Mouse (Mus musculus): Measurements from ENCODE around the gene Eogt.

Eogt gene

GRCm38 (mm10) chr6:97148383-97149251 lies at the start of gene Eogt:
Eogt (minus strand) TSS chr6:97149182.
- DNase-seq (ENCODE audit: low spot score in 2 of 2): peak; percentile 57 to 62

DNA sequence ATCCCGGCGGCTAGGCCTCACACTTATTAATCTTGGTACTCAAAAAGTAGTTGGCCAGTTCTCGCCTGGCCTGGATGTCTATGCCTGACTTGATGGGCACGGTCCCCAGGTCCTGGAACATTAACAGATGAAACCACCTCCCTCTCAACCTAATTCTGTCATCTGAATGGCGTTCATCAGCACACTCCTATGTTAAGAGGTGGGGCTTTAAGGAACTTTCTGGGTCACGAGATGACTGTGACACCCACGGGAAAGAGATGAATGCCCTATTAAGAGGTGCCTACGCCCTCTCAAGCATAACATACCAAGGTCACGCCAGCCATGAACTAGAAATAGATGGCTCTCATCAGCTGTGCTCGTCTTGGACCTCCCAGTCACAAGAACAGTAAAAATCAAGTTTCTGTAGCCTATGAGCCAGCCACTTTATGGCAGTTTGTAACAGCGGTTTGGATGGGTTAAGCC lies 30.4 kb upstream of the Eogt start:
- DNase-seq (ENCODE audit: low spot score in 2 of 2): no peak

DNA sequence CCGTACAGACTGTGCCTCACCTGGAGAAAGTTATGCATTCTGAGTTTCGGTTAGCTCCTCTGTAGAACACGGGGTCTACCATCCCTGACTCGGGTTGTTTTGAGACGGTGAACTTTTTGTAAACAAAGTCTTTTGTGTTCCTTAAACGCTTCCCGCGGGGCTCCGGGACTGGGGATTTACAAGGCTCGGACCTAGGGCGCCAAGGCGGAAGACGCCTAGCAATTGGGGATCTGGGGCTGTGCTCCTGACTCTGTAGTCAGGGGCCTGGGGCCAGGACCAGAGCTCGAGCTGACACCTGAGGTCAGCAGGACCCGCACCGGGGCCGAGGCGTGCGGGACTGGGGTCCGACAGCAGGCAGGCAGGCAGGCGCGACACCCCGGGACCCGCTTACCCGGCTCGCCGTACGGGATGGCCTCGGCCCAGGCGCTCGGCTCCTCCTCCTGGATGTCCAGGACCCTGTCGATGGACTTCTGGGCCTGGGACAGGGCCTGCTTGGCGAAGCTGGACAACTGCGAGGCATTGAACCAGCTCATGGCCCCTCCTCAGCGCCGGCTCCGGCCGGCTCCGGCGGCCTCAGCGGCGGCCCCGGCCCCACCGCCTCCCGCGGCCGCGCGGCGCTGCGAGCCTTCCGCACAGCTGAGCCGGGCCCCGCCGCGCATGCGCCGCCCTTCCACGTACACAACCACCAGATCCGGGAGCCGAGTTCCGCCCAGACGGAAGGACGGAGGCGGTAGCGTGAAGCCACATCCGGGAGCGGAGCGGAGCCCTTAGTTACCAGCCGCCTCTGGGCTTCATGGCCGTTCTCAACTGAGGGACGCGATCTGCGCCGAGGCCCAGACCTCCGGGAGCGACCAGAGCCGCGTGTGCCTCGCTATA lies 29.7 kb upstream of the Eogt start, which contains the start of gene Tmf1:
TSS of gene Tmf1 (minus strand) at position 632 of the 876 bp plus-strand sequence.
- peak; percentile 91 to 93 for DNase-seq (ENCODE audit: low spot score in 2 of 2)

DNA sequence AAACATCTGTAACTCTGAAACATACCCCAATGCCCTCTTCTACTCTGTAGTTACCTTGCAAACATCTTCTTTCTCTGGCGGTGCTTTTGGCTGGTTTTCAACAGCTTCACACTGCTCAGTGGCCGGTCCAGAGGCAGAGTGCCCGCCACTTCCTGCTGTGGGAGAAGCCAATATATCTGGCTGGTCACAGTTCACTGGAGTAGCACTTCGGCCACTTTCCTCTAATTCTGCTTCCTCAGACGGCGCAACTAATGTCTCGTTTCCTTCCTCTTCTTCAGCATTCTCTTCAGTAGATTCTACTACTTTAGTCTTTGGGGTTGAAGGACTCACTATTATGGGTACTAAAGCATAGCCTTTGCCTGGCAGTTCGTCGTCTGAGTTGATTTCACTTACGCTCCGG lies 26.7 kb upstream of the Eogt start:
- no peak for DNase-seq (ENCODE audit: low spot score in 2 of 2)

DNA sequence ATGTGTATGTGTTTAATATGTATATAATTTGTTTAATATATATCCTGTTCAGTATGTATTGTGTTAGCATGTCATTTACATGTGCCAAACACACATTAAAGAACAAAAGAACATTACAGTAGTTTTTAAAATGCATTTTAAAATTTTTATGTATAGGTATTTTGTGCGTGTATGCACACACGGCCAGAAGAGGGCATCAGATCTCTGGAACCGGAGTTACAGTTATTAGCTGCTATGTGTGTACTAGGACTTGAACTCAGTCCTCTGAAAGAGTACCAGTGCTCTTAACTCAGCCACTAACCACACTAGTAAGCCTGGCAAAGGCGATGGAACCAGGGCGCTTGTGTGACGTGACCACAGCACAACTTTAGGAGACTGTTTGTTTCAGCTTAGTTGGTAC lies 1.2 kb upstream of the Eogt start:
- no peak for DNase-seq (ENCODE audit: low spot score in 2 of 2)

DNA sequence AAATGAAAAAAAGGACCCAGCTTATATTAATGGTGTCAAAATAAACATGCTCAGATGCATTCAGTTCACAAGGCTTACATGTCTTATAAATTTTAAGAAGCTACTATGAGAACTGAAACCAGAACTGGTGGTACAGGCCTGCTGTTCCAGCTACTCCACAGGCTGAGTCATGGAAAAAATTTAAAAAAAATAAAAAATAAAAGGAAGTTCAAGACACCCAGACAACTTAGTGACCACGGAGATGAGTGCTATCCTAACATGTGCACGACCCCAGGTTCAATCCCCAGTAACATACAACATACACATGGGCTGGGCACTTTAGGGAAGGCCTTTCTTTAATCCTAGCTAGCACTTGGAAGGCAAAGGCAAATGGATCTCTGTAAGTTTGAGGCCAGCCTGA lies 739 bp upstream of the Eogt start:
- no peak for DNase-seq (ENCODE audit: low spot score in 2 of 2)

GRCm38 (mm10) chr6:97147755-97148382 lies 1.1 kb downstream of the Eogt start:
- no peak for DNase-seq (ENCODE audit: low spot score in 2 of 2)

DNA sequence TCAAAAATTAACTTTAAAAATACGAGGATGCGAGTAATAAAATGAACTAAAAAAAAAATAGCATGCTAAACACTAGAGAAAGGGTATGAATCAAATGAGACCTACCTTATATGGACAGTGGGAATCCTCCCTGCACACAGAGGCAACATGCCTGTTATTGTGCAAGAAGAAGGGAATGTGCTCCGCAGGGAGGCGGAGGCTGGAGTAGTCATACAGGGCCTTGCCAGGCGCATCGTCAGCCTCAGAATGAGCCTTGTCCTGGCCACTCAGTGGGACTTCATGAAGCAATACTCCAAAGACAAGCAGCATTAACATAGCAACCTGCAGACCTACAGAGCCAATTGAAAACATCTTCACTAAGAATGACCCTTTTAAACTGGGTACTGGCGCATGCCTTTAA lies 3.8 kb downstream of the Eogt start:
- no peak for DNase-seq (ENCODE audit: low spot score in 2 of 2)

GRCm38 (mm10) chr6:97144359-97144758 lies 4.6 kb downstream of the Eogt start:
- DNase-seq (ENCODE audit: low spot score in 2 of 2): no peak

GRCm38 (mm10) chr6:97142611-97143010 lies 6.4 kb downstream of the Eogt start:
- DNase-seq (ENCODE audit: low spot score in 2 of 2): no peak

GRCm38 (mm10) chr6:97141811-97142210 lies 7.2 kb downstream of the Eogt start:
- no peak for DNase-seq (ENCODE audit: low spot score in 2 of 2)

DNA sequence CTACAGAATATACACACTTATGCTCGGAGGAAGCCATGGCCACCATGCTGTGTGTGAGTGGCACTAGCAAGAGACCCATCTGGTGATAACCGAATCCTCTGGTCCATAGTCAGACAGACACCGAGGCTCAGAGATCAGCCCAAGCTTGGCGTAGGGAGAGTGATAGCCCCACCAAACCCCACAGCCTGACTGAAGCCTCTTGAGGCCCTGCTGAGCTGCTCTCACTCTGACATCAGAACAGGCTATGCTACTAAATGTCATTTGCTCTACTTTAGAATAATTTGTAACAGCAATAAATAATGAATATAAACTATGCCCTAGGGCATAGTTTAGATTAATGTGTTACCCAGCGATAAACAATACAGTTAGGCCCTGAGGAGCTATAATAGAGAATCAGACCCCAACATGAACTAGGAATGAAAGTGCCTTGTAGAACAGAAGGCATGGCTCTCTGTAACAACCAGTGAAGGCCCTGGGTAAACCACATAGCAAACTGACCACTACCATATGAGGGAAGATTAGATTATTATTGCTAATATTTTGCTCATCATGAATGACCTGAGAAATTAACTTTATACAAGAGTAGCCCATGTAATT lies 16.2 kb downstream of the Eogt start:
- DNase-seq (ENCODE audit: low spot score in 2 of 2): no peak

DNA sequence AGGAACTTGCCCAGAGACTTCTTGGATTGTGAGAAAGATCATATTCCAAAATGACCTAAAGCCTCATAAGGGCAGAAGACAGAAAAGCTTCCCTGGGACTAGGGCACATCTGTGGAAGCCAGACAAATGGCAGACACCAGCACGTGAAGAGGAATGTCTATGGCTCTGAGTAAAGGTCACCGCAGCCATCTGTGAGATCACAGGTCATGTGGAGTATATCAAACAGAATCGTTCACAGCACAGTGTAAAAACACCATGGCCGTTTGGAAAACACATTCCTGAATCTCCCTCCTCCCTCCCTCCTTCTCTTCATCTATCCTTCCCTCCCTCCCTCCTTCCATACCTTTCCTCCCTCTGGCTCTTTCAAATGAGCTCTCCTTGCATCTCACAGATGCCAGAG lies 17.2 kb downstream of the Eogt start:
- DNase-seq (ENCODE audit: low spot score in 2 of 2): no peak

GRCm38 (mm10) chr6:97130979-97131378 lies 18.0 kb downstream of the Eogt start:
- no peak for DNase-seq (ENCODE audit: low spot score in 2 of 2)

DNA sequence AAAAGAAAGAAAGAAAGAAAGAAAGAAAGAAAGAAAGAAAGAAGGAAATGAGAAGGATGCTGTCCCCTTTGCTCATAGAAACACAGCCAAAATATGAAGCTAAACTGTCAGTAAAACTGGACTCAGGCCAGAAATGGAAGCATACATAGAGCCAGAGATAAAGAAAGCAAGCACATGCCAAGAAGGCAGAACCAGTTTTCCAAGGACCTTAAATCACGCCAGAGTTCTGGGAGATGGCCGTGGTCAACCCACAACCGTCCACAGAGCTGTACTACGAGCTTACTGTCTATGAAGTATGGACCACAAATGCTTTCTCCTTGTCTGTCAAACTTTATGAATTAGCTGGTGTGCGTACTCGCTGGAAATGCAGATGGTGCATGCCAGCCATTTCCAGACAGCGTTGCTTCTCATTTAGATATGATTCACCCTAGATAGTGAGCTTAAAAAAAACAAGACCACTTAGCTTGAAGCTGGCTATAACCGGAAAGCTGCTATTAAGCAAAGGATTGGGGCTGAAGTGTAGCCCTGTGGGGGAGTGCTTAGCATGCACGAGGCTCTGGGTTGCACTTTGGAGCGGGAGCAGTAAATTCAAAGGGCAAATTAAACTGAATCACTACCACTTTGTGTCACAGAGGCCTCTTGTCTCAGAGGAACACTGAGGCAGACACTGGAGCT lies 24.5 kb downstream of the Eogt start:
- no peak for DNase-seq (ENCODE audit: low spot score in 2 of 2)

GRCm38 (mm10) chr6:97120922-97121321 lies 28.1 kb downstream of the Eogt start:
- no peak for DNase-seq (ENCODE audit: low spot score in 2 of 2)

- no peak for DNase-seq (ENCODE audit: low spot score in 2 of 2)
These were observed 30.7 kb downstream of the Eogt start for GRCm38 (mm10) chr6:97118327-97118726.

GRCm38 (mm10) chr6:97116896-97117295 lies 32.1 kb downstream of the Eogt start:
- no peak for DNase-seq (ENCODE audit: low spot score in 2 of 2)

GRCm38 (mm10) chr6:97114821-97115220 lies 34.2 kb downstream of the Eogt start:
- no peak for DNase-seq (ENCODE audit: low spot score in 2 of 2)

GRCm38 (mm10) chr6:97112177-97112576 lies 36.8 kb downstream of the Eogt start:
- DNase-seq (ENCODE audit: low spot score in 2 of 2): no peak

GRCm38 (mm10) chr6:97106777-97107176 lies 42.2 kb downstream of the Eogt start:
- no peak for DNase-seq (ENCODE audit: low spot score in 2 of 2)

All from spleen, postnatal 14 days (tissue).